Mouse (Mus musculus) testis, postnatal 14 days (tissue): ENCODE data around the gene Ugp2.

Source experiments
- DNase-seq: peaks from one replicate; pipeline ENCODE4 v3.0.0; 2021; ENCODE audit warnings: low spot score

The Ugp2 gene

DNA sequence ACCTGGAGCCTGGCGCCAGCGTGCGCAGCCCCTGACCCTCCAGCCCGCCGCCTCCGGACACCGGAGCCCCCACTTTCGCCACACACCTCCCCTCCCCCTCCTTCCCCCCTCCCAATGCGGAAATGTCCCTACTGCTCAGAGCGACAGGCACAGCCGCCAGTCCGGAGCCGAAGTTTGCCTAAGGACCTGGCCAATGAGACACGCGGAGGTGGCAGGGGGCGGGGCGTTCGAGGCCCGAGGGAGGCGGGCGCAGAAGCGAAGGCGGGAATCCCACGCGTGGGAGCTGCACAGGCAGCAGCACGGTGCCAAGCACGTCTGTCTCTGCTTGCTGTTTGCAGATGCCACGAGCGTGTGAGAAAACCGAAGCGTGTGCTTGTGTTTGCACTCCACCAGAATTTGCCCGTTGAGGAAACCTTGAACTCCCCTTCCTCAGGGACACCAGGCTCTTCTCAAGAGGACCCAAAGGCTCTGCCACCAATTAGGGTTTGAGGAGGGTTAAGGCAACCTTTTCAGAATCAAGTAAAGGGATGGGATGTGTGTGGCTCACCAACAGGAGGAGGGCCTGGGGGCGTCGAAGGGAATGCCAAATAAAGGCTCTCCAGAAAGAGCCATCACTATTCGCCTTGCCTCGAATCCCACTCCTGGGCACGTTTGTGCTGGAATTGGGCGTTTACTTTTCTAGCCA, at the start of gene Ugp2:
Gene Ugp2 (minus strand): TSS at position 80 of the 685 bp plus-strand sequence.
- DNase-seq = peak; percentile 98

DNA sequence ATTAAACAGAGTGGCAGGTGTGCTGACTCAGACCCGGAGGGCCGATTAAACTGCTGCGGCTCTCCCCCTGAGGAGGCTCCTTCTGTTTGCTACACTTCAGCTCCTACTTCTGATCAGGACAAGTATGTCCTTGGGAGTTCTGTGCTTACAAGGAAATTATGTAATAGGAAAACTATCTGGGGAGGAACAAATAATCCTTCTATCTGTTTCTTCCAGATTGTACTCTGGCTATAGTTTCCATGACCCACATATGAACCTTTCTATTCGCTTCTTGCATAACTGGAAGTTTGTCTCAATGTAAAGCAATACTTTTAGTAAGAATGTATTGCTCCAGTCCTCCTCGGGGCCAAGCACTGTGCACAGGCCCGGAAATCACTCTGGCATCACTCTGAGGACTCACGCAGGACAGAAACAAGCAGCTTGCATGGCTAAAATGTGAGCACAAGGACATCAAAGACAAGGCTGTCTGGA, 43.9 kb upstream of the Ugp2 start:
- DNase-seq = peak; percentile 11

DNA sequence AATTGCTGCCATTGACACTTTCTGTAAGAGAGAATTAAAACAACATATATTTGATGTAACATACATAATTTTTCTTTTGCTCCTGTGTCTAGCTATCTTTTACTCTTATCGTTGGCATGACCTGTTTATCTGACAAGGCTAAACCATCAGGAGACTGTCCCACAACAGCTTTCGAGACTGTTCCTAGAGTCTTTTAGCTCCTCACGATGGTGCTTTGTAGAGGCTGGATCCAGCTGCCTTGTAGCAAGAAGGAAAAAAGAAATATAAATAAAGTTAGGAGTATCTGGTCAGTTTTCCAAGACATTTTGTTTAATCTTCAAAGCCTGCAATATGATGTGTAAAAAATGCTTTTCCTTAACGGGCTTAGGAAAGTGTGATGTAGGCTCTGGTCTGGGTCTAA, 35.7 kb upstream of the Ugp2 start:
- no peak for DNase-seq

DNA sequence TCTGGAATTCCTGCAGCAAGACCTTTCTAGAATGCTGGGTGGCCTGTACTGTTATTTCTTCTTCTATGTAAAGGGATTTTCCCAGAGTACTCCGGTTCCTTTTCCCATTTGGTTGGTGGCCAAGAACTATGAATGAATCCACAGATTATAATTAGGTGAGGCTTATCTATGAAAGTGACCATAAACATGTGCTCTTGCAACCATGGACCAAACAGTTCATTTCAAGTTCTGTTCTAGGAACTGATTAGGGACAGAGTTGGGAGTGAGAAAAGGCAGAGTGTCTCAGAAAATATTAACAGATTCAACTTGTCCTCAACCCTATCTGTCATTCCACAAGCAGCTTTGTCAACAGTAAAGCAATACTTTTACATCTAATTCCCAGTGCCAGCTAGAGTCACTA, 35.1 kb upstream of the Ugp2 start:
- DNase-seq = no peak

DNA sequence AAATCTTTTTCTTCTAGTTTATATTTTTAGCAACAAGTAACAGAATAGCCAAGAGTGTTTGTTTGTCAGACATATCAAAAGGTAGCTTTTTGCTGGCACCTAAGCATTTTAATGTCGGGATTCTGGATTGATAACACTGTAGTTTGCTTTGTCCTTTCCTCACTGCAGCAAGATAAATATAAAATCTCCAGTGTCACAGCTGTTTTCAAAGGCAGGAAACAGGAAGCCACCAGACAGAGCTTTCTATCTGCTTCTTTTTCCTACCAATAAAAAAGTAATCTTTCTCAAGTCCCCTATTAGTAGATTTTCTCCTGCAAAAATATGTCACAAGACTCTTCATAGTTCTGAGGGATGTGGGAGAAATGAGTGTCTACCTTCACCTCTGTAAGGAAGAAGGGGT, 32.9 kb upstream of the Ugp2 start:
- no peak for DNase-seq

DNA sequence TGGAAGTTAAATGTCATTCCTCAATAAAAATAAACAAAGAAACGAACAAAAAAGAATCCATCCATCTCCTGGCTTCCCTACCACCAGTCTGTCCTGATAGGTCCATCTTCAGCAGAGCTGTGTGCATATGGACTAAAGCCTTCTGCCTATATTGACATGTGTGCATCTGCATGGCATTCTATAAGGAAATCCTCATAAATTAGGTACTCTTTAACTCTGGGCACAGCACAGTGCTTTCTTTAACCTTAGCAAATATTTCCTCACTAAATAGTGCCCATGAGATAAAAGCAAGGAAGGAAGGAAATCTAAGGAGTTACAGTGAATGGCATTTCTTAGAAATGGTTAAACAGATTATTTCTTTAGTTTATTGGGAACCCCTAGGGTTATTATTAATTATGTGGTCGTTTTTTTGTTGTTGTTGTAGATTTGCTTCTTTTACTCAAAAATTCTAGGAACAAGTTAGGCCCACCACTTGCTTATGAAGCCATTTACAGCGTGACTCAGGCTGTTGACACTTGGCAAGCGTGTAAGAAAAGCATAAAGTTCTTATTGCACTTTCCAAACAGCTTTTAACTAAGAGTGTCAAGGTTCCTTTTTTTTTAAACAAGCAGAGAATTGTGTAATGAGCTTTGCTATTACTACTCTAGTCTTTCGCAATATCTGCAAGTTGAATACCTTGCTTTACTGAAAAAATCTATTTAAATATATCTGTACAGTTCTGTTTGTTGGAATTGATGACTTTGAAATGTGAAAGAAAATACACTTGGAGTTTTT, 31.7 kb upstream of the Ugp2 start:
- no peak for DNase-seq

DNA sequence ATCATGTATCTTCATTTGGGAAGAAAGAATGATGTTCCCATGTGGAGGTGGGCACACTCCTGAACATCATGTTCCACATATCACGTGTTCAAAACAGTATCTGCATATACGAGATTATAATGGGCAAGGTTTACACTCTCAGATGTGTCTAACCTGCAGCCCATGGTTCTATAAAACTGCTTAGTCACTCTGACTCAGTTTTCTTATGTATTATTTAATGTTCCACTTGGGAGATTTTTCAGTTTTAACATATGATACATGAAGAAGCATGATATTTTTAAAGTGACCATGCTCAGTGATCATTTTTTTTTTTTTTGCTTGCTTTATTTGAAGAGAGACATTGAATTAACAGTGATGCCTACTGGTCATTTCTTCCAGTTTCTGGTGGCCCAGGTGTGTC, 30.2 kb upstream of the Ugp2 start:
- no peak for DNase-seq

DNA sequence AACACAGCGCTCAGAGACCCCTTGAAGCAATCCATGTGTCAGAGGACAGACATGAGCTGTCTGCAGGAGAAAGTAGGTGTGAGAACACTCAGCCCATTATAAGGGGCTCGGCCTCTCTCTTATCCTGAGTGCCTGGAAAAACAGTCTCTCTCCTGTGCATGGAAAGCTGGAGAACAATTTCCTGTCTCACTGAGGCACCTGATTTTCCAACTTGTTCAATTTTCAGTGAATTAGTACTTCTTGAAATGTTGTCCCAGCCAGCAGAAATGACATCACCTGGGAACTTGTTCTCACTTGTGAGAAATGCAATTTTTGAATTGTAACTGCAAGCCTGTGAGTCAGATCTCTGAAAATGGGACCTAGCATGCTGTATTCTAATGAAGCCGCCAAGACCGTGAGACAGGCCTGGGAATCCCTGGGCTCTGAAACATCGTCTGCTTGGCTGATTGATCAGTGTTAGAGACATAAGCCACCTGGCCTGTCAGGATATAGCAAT, 28.2 kb upstream of the Ugp2 start:
- DNase-seq = no peak

DNA sequence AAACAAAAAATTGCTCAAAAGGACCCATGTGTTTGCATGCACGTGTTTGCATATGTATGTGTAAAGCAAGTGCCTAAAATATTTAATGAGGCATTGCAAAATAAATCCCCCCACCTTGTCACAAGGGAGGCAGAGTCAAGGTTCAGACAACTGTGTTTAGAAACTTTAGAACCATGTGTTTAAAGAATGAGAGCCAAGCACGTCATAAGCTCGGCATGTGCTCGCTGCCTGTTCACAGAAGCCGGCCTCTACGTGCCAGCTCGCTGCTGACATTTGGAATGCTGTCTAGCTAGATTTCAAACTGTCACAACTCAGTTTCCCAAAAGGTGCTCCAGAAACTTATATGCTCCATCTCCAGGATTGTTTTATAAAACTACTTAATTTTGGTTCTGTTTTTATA, 27.5 kb upstream of the Ugp2 start:
- no peak for DNase-seq

DNA sequence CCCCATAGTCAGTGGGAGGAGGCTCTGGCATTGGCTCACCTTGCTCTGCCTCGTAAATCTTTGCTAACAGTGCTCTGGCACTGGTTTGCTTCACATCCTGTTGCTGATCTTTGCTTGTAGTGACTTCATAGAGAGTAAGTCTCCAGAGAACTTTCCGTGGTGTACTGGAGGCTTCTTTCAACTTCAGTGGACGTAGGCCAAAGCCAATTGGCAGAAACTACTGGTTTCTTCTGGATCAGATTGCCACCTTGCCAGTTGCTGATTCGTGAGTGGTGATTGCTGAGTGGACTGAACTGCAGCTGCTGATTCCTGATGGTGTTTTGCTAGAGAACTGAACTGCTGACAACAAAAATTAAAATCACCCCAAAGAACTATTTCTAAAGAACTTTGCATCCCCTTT, 15.8 kb upstream of the Ugp2 start:
- DNase-seq = no peak

DNA sequence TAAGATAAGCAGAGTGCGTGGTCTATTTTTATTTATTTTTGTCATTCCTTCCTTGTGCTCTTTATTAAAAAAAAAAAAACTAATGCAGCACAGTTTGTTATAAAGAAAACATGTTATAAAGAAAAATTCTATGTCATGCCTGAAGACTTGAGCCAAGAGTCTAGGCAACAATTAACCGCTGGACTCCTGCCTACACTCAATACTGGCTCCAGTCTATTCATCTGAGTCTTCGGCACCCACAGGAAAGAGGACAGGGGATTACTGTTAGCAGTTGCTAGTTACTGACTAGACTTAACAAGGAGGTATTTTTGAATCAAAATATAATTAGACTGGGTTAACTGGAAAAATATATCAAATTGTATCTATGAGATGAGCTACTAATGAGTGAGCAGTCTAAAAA, 3.1 kb upstream of the Ugp2 start:
- no peak for DNase-seq

DNA sequence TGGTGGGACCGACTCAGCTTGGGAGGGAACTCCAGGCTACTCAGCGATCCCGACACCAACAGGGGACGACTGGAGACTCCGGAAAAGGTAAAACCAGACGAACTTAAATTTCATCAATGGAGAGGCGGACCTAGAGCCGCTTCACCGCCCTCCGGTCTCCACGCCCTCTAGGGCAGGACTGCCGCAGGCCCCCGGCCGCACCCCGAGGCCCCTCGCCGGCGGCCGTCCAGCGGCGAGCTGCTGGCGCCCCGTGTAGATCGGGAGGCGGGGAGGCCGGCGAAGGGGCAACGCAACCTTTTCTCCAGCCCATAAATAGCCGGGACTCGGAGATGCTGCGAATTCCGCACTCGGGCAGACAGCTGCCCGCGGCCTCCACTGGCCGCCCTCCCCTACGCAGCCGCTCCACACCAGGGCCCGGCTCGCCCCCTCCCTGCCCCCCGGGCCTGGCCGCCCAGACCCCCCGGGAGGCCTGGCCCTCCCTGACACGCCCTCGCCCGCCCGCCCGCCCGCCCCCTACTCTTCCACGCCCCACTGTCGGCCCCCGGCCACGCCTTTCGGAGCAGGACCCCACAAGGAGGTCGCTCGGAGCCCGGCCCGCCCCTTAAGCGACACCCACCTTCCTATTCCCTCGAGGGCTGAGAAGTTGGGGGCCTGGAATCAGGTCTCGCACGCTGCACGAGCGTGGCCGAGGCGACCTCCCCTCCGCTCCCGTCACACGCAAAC, 441 bp downstream of the Ugp2 start:
- peak; percentile 87 for DNase-seq

DNA sequence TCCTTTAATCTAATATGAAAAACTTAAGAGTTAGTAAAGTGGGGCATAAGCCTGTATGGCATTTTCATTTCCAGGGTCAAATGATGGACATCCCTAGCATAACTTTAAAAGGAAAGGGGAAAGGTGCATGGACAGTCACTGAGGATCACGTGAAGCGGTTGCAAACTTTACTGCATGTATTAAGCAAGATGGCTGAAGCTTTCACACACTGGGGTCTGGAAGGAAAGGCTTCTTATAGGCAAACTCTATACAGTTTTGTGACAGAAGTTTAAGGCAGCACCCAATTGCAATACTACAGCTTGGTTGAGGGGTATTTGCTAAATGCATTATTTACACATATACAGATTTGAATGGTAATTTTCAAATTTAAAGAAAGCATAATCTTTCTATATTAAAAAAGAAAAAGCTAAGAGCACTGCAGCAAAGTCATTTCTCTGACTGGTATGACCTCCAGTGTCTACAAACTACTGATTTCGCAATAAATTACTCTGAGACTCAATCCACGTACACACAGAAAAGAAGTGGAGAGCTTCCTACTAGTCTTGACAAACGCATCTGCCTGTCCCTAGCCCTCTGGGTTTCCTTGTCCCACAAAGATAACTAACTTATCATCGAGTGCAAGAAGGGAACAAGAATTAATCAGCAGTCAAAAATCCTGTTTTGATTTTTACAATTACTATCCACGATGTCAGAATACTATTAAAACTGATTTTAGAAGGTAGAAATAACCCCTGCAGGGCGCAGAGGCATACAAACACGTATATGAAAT, 1.6 kb downstream of the Ugp2 start:
- no peak for DNase-seq

DNA sequence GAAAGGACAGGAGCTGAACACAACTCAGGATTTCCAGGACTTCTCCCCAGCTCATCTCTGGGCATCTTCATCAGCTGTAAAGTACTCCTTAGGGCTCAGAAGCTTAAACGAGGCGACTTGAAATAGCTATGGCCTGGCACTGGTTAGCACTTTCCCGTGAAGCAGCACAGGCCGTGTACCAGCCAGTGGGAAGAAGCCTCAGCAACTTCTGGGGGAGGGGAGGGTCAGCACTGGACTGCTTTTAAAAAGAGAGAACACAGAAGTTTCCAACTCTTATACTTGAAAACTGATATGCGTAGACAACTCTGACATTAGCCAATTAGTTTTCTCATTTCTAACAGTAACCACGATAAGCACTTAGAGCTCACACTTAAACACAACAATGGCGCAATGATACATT, 2.5 kb downstream of the Ugp2 start:
- DNase-seq = no peak

DNA sequence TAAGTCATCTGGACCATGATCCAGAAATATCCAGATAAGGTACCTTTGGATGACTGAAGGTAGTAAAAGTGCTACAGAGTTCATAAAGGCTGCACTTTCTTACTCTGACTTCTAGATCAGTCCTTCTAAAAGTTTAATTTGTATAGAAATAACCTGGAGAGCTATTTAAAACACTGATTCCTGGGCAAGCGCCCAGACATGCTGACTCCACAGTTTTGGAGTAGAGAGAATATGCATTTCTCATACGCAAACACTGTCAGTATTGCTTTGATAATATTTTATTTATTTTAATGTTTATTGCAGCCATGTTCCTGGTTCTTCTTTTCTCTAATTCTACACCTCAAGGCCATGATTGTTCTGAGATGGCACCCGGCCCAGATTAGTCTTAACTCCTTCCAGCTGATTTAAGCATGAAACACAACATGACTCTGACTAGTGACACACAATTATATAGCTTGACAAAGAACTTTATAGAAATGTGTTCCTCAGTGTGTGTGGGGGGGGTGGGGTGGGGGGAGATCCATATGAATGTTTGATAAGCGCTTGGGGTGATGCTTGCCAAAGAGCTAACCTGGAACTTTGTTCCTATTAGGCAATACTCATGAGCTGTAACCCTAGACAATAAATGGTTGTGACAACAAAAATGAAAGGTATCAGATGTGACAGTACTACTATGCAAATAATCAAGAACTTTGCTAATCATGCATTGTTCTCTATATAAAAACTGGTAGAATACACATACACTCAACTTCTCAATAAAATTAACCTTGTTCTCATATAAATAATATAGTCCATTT, 7.7 kb downstream of the Ugp2 start:
- DNase-seq = no peak

DNA sequence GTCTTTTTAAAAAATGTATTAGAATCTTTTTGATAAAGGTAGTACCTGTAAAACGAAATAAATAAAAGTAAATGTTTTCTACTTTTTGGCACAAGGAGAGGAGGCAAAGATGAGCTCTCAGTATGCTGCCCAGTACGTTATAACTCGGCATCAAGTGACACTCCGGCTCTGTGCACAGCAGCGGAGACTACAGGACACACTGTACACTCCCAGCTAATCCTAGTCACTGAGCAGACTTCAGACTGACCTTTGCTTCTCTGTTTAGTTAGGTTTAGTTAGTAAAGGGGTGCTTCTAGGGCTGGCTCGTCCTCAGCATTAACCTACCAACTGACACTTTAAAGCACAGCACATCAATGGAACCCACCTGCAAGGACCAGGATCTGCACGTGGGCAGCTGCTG, 19.7 kb downstream of the Ugp2 start:
- no peak for DNase-seq

DNA sequence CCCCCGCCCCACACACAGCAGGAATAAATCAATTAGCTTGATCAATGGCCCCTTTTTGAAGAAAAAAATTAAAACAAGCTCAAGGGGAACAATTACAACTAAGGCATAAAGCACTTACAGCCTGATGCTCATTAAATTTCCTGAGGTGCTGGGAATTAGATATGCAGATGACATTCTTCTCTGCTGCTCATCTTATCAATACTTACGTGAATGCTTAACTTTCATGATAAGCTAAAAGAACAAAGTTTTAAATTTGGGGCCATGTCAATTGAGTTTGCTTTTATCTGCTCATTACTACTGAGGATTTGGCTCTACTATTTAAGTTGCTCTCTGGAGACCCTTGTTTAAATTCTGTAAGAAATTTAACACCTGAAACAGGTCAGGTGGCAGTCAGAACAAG, 22.1 kb downstream of the Ugp2 start:
- DNase-seq = no peak

DNA sequence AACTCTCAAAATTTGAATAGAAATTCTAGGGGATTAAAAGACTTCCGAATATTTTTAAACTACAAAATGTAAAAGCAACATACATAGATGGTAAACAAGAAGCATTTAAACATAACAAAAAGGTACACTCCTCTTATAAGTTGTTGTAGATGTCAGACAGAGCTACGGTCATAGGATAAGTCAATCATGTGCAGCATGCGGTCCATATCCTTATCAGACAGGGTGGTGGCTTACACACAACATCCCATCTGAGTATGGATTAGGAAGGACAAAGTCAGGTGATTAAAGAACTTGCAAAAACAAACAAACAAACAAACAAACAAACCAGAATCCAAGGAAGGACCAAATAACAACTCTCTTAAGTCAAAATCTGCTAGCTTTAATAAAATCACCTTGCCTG, 25.0 kb downstream of the Ugp2 start:
- DNase-seq = no peak

DNA sequence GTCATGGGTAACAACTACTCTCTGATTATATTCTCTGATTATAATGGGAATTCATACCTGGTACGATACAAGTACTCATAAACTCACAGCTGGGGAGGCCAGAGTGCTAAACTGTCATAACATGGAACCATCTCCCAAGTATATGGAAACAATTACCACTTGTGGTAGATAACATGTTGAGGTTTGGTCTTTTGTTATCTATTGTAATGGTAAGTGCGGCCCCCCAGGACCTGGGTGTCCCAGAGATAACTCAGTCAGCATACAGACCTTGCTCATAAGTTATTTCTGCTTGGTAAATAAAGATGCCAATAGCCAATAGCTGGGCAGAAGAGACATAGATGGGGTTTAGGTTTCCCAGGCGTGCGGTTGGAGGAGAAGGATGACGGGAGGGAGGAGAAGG, 27.5 kb downstream of the Ugp2 start:
- no peak for DNase-seq

DNA sequence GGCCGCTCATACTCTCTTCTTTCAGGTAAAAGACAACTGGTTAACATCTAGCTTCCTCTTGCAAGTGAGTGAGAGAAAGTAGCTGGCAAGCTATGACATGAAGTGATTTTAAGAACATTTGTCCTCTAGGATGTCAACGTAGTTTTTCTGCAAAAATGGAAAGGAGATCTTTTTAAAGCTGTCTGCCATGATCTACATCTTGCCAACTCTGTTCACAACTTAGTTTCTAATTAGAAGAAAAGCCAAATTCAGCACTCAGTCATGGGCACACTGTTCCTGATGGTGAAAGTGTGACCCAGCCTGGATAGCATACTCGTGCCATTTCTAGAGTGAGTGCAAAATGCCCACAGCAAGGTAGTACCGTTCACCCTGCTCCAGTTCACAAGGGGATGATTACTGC, 31.9 kb downstream of the Ugp2 start:
- no peak for DNase-seq

DNA sequence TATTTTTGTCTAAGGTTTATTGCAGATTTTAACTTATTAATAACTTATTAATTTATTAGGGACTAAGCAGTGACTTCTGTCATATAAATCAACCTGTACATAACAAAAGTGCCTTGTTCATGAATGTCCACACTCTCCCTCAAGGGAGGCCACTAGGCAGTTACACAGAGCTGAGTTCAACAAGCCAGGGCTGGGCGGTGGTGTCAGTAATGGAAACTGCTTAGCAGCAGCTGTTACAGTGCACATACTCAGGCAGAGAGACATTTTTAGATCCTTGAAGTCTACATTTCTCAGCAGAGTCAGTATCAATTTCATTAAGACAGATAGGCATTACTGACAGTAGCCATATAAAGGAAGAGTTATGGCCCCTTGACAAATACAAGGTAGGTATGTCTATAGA, 33.1 kb downstream of the Ugp2 start:
- DNase-seq = no peak
